Mouse (Mus musculus): ENCODE results near the gene Olfr1424.
"Not testable (repeated sequence)": the region's sequence is repeated elsewhere in the genome, so short reads cannot be mapped to it uniquely, and the experiment has no call there.

Olfr1424 gene

GRCm38 (mm10) chr19:12062582-12062981 is at the start of gene Olfr1424:
Olfr1424 (minus strand) TSS chr19:12062682.
- DNase-seq (ENCODE audit: low spot score in 2 of 2), result not testable (repeated sequence)

- no peak for DNase-seq (ENCODE audit: low spot score in 2 of 2)
Measured at GRCm38 (mm10) chr19:12104541-12104940, 42.1 kb upstream of the Olfr1424 start.

GRCm38 (mm10) chr19:12103234-12103633 is 40.8 kb upstream of the Olfr1424 start, which contains the start of gene Olfr1427:
Olfr1427 (minus strand) TSS chr19:12103334.
- no peak for DNase-seq (ENCODE audit: low spot score in 2 of 2)

- DNase-seq (ENCODE audit: low spot score in 2 of 2), result no peak
Measured at GRCm38 (mm10) chr19:12091913-12092312, 29.4 kb upstream of the Olfr1424 start, which contains the start of gene Olfr1426. Olfr1426 (minus strand) TSS chr19:12092013.

GRCm38 (mm10) chr19:12077631-12078030 is 15.1 kb upstream of the Olfr1424 start, which contains the start of gene Olfr1425:
Olfr1425 (minus strand) TSS chr19:12077731.
- DNase-seq (ENCODE audit: low spot score in 2 of 2), result not testable (repeated sequence)

- DNase-seq (ENCODE audit: low spot score in 2 of 2), result not testable (repeated sequence)
Measured at GRCm38 (mm10) chr19:12069546-12069945, 7.1 kb upstream of the Olfr1424 start.

DNA sequence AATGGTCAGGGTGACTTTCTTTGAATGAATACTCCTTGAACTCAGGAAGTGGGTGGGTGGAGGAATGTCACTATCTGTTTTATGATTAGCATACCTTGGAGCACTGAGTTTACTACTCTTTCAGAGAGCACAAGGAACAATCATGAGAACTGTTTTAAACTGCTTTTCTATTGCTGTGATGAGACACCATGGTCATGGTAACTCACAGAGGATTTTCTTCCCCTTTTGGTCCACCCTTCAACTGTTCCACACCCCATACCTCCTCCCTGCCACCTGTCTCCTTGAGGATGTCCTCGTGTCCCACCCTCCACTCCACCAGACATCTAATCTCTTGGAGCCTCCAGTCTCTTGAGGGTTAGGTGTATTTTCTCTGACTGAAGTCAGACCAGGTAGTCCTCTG is 5.3 kb upstream of the Olfr1424 start:
- DNase-seq (ENCODE audit: low spot score in 2 of 2), result not testable (repeated sequence)

DNA sequence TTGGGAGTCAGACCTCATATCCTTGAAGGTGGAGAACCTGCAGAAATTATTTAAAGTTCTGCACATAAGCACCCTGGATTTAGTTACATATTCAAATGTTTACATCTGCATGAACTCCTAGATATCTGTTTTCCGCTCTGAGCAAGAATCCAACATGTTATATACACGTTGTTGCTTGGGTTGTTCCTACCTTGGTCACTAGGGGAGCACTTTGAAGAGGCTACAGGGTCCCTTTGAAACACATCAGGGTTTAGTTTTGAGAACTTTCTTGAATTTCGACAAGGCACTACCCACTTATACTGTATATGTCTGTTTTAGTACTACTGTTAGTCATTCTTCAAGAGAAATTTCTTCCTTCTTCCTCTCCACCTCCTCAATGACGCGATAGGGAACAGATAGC is 19.3 kb downstream of the Olfr1424 start:
- DNase-seq (ENCODE audit: low spot score in 2 of 2), result no peak

DNA sequence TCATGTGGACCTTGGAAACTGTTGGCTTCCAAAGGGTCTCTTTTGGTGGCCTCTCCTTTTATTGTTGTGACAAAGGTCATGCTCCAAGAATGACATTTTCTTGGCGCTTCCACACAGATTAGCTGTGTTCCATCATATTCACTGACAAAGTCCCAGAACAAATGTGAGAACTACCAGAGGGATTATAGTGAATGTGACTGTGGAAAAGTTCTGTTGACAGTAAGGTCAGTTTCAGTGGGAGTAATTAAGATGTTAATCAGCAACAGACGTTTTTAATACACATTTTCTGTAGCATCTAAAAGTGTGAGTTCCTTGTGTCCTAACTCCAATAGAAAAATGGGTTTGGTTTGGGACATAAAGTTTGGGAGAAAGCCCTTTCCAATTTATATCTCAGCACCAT is 21.3 kb downstream of the Olfr1424 start, which contains the start of gene Olfr1423:
Olfr1423 (minus strand) TSS at position 101 of the 400 bp plus-strand sequence.
- DNase-seq (ENCODE audit: low spot score in 2 of 2), result no peak

DNA sequence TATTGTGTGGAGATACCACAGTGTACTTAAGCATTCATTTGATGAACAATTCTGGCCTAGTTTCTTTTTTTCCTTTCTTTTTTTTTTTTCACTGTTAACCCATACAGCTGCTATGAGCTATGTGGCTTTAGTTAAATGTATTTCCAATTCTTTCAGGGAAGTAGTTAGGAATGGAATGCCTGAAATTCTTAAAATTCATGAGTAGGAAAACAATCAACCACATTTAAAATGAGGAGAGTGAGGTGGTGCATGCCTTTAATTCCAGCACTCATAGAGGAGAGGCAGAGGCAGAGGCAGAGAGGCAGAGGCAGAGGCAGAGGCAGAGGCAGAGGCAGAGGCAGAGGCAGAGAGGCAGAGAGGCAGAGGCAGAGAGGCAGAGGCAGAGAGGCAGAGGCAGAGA is 24.8 kb downstream of the Olfr1424 start:
- no peak for DNase-seq (ENCODE audit: low spot score in 2 of 2)

DNA sequence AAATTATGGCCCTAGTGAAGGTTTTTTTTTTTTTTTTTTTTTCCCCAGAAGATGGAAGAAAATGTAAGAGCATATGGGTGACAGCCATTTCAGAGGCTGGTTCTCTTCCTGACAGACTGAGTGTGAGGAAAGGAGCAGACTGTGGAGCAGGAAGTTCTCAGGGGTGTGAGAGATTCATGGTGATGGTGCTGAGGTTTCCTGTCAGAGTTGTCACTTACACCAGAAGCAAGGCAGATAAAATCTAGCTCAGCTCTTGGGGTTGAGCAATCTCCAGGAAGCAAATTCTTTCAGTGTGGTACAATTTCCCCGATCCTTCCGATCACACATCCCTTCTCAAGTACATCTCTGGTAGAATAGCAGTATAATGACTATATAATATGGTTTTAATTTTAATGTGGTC is 35.9 kb downstream of the Olfr1424 start:
- no peak for DNase-seq (ENCODE audit: low spot score in 2 of 2)

- DNase-seq (ENCODE audit: low spot score in 2 of 2), result no peak
Measured at GRCm38 (mm10) chr19:12025333-12025732, 37.1 kb downstream of the Olfr1424 start.

DNA sequence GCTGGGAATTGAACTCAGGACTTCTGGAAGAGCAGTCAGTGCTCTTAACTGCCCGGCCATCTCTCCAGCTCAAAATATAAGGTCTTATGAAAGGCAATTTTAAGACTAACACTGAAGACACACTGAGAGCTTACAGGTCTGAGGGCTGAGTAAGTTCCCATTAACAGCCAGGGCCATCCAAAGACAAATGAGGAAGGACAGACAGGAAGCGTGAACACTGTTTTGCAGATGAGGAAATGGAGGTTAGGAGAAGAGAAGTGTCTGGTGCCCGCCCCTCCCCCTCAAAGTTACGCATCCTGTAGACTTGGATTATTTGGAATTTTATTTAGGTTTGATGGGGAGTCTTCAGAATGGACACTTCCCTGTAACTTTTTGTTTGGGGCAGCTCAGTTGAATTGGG is 38.3 kb downstream of the Olfr1424 start:
- DNase-seq (ENCODE audit: low spot score in 2 of 2), result no peak

GRCm38 (mm10) chr19:12016192-12016591 is 46.3 kb downstream of the Olfr1424 start:
- DNase-seq (ENCODE audit: low spot score in 2 of 2), result no peak

GRCm38 (mm10) chr19:12015708-12016107 is 46.8 kb downstream of the Olfr1424 start:
- no peak for DNase-seq (ENCODE audit: low spot score in 2 of 2)

- DNase-seq (ENCODE audit: low spot score in 2 of 2), result peak in 1 of 2 experiments; percentile 38
Measured at GRCm38 (mm10) chr19:12013228-12013627, 49.3 kb downstream of the Olfr1424 start.

- no peak for DNase-seq (ENCODE audit: low spot score in 2 of 2)
Measured at GRCm38 (mm10) chr19:12012615-12013014, 49.9 kb downstream of the Olfr1424 start.

- DNase-seq (ENCODE audit: low spot score in 2 of 2), result peak; percentile 87 to 88
Measured at GRCm38 (mm10) chr19:12011560-12012556, 50.6 kb downstream of the Olfr1424 start.

DNA sequence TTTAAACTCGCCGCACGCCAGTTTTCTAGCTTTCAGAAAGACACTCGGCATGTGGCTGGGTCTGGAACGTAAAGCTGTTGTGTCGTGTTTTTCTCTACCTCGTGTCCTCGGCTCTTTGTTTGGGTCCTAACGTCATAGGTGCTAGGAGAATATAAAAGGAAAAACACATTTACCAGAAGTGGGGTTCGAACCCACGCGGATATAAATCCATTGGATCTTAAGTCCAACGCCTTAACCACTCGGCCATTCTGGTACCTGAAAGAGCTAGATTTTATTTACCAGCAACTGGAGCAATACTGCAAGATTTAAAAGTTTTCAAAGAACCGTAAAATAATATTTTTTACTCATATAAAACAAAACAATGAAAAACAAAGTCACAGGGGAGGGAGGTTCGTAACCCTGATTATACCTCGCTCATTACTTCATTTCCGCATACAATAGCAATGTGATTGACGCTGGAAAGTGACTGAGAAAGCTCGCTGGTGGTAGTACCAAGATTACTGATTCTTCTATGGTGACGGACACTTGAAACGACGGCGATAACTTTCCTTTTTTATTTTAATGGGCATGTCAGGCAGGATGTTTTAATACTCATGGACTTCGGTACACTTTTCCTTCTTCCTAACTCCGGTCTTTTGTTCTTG is 51.4 kb downstream of the Olfr1424 start:
- DNase-seq (ENCODE audit: low spot score in 2 of 2), result peak; percentile 75 to 82

DNA sequence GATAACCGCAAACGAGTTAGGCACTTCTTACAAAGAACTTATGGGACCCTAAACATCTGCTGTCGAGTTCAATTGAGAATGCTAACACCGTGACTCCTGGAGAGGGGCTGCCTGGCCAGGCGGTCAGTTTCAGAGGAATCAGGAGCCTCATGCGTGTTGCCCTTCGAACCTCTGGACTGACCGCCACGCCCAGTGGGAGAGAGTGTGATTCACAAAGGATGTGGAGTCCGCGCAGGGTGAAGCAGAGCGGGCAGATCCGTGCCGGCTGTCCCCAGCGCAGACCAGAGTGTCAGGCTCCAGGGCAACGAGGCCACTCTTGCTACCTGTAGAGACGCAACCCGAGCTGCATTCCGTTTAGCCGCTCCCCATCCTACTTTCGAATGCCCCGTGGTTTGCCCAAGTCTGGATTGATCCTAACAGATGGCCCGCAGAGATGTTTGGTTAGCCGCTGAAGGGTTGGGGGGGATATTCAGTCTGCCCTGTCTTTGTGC is 52.2 kb downstream of the Olfr1424 start:
- no peak for DNase-seq (ENCODE audit: low spot score in 2 of 2)

GRCm38 (mm10) chr19:12009501-12010280 is 52.8 kb downstream of the Olfr1424 start:
- peak; percentile 72 to 79 for DNase-seq (ENCODE audit: low spot score in 2 of 2)
